Mouse (Mus musculus) cerebellum, adult (tissue): ENCODE measurements at regions not wholly inside any gene's neighbourhood (a gene's known extent, or its start where the extent isn't known, plus 50 kb on each side); places are given as distances from the start of the nearest gene placed in this dataset.
"Not testable (repeated sequence)": the region's sequence is repeated elsewhere in the genome, so short reads cannot be mapped to it uniquely, and the experiment has no call there.

Experiments used
- ATAC-seq: cut with Nextera tagmentation; 2 replicates; pipeline ENCODE4 v1.9.2; 2017; ENCODE audit warnings: mild to moderate bottlenecking, moderate library complexity, mixed read lengths; ENCODE audit not compliant: insufficient number of reproducible peaks, low FRiP score, low TSS enrichment

DNA sequence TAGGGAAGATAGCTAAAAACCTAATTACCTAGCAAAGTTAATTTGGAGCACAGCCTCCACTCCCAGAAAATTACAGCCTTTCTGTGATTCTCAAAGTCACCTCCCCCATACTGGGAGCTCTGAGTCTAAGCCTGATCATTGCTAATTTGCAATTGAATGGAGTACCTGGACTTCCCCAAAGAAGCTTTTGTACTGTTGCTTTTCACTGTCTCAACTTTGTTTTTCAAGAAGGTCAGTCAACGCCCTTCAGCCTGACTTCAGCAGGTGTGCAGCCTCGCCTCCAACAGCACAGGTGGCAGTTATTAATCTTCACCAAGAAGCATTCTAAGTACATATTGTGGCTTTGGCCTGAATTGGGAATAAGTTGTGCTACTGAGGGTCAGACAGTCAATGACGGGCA is 67.7 kb upstream of the Dnajc1 start:
- ATAC-seq = not testable (repeated sequence)

DNA sequence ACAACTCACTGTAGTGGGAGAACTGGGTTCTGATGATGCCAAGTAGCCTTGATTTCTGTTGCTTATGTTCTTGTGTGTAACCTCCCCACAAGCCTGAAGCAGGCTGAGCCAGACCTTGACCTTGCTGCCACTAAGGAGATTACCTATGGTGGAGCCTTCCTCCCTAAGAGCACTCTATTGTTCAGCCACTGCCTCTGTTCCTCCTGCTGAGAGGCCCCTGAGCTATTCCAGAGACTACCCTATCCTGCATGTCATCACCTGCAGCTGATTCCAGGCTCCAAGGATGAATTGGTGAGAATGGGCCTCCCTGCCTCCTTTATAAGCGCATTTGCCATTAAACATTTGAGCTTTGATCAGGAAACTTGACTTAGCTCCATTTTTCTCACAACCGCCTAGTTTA is 60.8 kb upstream of the Dnajc1 start:
- not testable (repeated sequence) for ATAC-seq

DNA sequence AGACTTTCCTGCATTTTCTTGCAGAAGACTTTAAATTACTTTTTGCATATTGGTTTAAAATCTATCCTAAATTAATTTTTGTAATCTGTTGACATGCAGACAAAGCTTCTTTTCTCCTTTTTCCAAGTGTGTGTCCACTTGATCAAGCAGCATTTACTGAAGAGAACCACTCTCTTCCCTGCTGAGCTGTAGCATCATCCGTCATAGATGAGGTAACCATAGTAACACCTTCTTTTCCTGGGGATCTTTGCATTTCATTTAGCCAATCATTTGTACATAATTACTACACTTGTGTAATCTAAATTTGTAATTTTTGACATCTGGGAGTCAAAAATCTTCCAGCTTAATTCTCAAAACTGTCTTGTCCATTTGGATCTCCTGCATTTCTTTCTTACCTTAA is 53.2 kb upstream of the Dnajc1 start:
- ATAC-seq = no peak
